Mouse (Mus musculus): ENCODE measurements around the gene Nup160. TPM values are rescaled to one million over a fixed set of nuclear protein-coding genes. Genes with fewer than 3 reads are reported as not detected.
A peak's percentile ranks its signal among the peaks of the same experiment; 100 is the strongest.

Nup160 gene
- polyA plus RNA-seq, 1 experiment from 2014 or later = 11.1 TPM

DNA sequence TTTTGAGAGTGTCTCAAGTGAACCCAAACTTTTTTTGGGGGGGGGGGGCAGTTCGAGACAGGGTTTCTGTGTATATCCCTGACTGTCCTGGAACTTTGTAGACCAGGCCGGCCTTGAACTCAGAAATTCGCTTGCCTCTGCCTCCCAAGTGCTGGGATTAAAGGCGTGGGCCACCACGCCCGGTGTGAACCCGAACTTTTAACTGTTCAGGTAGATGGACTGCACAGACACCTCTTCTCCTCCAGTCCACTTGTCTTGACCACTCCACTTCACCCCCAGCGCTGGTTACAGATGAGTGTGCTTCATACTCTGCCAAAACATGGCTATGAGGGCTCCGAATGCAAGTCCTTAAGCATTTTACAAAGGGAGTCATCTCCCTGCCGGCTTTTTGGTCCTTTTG lies 70.1 kb downstream of the Nup160 start:
- ATAC-seq (no peak), DNase-seq (ENCODE audit: low spot score) (no peak)
- peaks cover 8% of the 10 kb centered on the region; the same call in 1 of the 2 replicates for H3K4me1 ChIP-seq (ENCODE audit: insufficient read depth, low read depth, low read length)
- no peak for TF ChIP-seq EP300 (IDR thresholded peaks at IDR 0.05)
- TF ChIP-seq CTCF (IDR thresholded peaks at IDR 0.05) = no peak
- no peak overlapping the region for H3K9ac ChIP-seq (replicated peaks; ENCODE audit: low read depth)
- no peaks in the 10 kb centered on the region for H3K36me3 ChIP-seq (ENCODE audit: insufficient read depth, low read length)
- no peaks in the 10 kb centered on the region for H3K27me3 ChIP-seq (replicated peaks; ENCODE audit: insufficient read depth, low read length)
- no peaks in the 10 kb centered on the region for H3K9me3 ChIP-seq (ENCODE audit: low read length)
- 77% methylated on average over 10 of the region's 10 CpGs for WGBS
- no peak overlapping the region for H3K4me3 ChIP-seq (ENCODE audit: low read depth, low read length)
- peak overlapping the region; percentile 63; the same call in 1 of the 2 replicates for H3K4me2 ChIP-seq (replicated peaks; ENCODE audit: low read depth, low read length)
- no peak overlapping the region for H3K27ac ChIP-seq (ENCODE audit: low read length)

- Histone ChIP-seq H3K9ac (replicated peaks; ENCODE audit: low read depth) (no peak overlapping the region), H3K36me3 (ENCODE audit: insufficient read depth, low read length) (peaks cover 8% of the 10 kb centered on the region; the same call in 1 of the 2 replicates), H3K4me3 (ENCODE audit: low read depth, low read length) (no peak overlapping the region), H3K4me1 (ENCODE audit: insufficient read depth, low read depth, low read length) (peaks cover 8% of the 10 kb centered on the region; the same call in 1 of the 2 replicates), H3K27me3 (replicated peaks; ENCODE audit: insufficient read depth, low read length) (no peaks in the 10 kb centered on the region), H3K27ac (ENCODE audit: low read length) (no peak overlapping the region), H3K4me2 (replicated peaks; ENCODE audit: low read depth, low read length) (no peak overlapping the region), H3K9me3 (ENCODE audit: low read length) (no peaks in the 10 kb centered on the region)
- 58% methylated on average over 6 of the region's 6 CpGs for WGBS
- ATAC-seq (no peak), DNase-seq (ENCODE audit: low spot score) (peak; percentile 33)
- TF ChIP-seq EP300 (IDR thresholded peaks at IDR 0.05) (no peak), CTCF (IDR thresholded peaks at IDR 0.05) (no peak)
Measured at GRCm38 (mm10) chr2:90749676-90750459, 72.9 kb downstream of the Nup160 start.

- ATAC-seq = no peak
- 83% methylated on average over 2 of the region's 2 CpGs for WGBS
- no peak overlapping the region for H3K27ac ChIP-seq (ENCODE audit: low read length)
Measured at GRCm38 (mm10) chr2:90753565-90753964, 76.5 kb downstream of the Nup160 start.

GRCm38 (mm10) chr2:90754188-90754587 lies 77.2 kb downstream of the Nup160 start:
- Histone ChIP-seq H3K4me3 (ENCODE audit: low read depth, low read length) (no peak overlapping the region), H3K27me3 (replicated peaks; ENCODE audit: insufficient read depth, low read length) (no peaks in the 10 kb centered on the region), H3K36me3 (ENCODE audit: insufficient read depth, low read length) (peaks cover 29% of the 10 kb centered on the region), H3K9me3 (ENCODE audit: low read length) (no peaks in the 10 kb centered on the region), H3K9ac (replicated peaks; ENCODE audit: low read depth) (no peak overlapping the region), H3K4me1 (ENCODE audit: insufficient read depth, low read depth, low read length) (no peaks in the 10 kb centered on the region), H3K4me2 (replicated peaks; ENCODE audit: low read depth, low read length) (no peak overlapping the region), H3K27ac (ENCODE audit: low read length) (no peak overlapping the region)
- no peak for TF ChIP-seq EP300 (IDR thresholded peaks at IDR 0.05)
- no peak for TF ChIP-seq CTCF (IDR thresholded peaks at IDR 0.05)
- no peak for DNase-seq (ENCODE audit: low spot score)
- 95% methylated on average over 3 of the region's 3 CpGs for WGBS
- no peak for ATAC-seq

More at GRCm38 (mm10) chr2:90753565-90753964, 76.5 kb downstream of the Nup160 start:
- Histone ChIP-seq H3K36me3 (ENCODE audit: insufficient read depth, low read length) (peaks cover 25% of the 10 kb centered on the region), H3K9me3 (ENCODE audit: low read length) (no peaks in the 10 kb centered on the region), H3K4me1 (ENCODE audit: insufficient read depth, low read depth, low read length) (no peaks in the 10 kb centered on the region), H3K4me2 (replicated peaks; ENCODE audit: low read depth, low read length) (no peak overlapping the region), H3K9ac (replicated peaks; ENCODE audit: low read depth) (no peak overlapping the region), H3K4me3 (ENCODE audit: low read depth, low read length) (no peak overlapping the region), H3K27me3 (replicated peaks; ENCODE audit: insufficient read depth, low read length) (no peaks in the 10 kb centered on the region)
- no peak for DNase-seq (ENCODE audit: low spot score)
- TF ChIP-seq CTCF (IDR thresholded peaks at IDR 0.05) (no peak), EP300 (IDR thresholded peaks at IDR 0.05) (no peak)

DNA sequence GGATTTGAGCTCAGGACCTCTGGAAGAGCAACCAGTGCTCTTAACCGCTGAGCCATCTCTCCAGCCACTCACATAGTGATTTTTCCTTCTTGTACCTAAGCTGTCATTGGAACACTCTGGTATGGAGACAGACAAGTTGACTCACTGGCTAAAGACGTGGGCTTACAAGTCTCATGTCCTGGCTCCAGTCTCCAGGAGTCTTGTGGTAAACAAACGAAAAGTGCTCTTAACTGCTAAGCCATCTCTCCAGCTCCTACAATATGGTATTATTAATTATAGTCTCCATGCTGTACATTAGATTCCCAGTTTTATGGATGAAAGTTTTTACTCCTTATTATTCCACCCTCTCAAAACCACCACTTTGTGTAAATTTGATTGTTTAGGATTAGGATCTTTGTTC lies 88.1 kb downstream of the Nup160 start:
- no peak overlapping the region for H3K27ac ChIP-seq (ENCODE audit: low read length)
- no peaks in the 10 kb centered on the region for H3K27me3 ChIP-seq (replicated peaks; ENCODE audit: insufficient read depth, low read length)
- WGBS = 81% methylated on average over 3 of the region's 3 CpGs
- no peaks in the 10 kb centered on the region for H3K9me3 ChIP-seq (ENCODE audit: low read length)
- no peak overlapping the region for H3K4me2 ChIP-seq (replicated peaks; ENCODE audit: low read depth, low read length)
- DNase-seq (ENCODE audit: low spot score) (no peak), ATAC-seq (no peak)
- no peaks in the 10 kb centered on the region for H3K4me1 ChIP-seq (ENCODE audit: insufficient read depth, low read depth, low read length)
- TF ChIP-seq CTCF (IDR thresholded peaks at IDR 0.05) = no peak
- no peak for TF ChIP-seq EP300 (IDR thresholded peaks at IDR 0.05)
- no peak overlapping the region for H3K4me3 ChIP-seq (ENCODE audit: low read depth, low read length)
- no peak overlapping the region for H3K9ac ChIP-seq (replicated peaks; ENCODE audit: low read depth)
- peaks cover 56% of the 10 kb centered on the region for H3K36me3 ChIP-seq (ENCODE audit: insufficient read depth, low read length)

DNA sequence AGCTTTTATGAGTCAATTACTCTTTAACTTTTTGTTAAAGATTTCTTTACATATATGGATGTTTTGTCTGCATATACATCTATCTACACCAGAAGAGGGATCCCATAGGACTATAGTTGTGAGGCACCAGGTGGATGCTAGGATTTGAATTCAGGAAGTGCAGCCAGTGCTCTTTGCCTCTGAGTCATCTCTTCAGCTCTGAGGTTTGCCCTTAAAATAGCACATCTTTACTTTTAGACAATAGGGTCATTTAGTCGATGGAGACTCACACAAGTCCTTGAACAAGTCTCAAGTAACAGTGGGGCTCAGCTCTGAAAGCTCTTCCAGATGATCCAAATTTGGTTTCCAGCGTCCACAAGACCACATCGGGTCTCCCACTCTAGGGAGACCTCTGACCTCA lies 104.3 kb downstream of the Nup160 start:
- H3K4me2 ChIP-seq (replicated peaks; ENCODE audit: low read depth, low read length) = no peak overlapping the region
- ATAC-seq = no peak

More for the DNA sequence above, 104.3 kb downstream of the Nup160 start:
- Histone ChIP-seq H3K27ac (ENCODE audit: low read length) (no peak overlapping the region), H3K9ac (replicated peaks; ENCODE audit: low read depth) (no peak overlapping the region), H3K4me3 (ENCODE audit: low read depth, low read length) (no peak overlapping the region), H3K4me1 (ENCODE audit: insufficient read depth, low read depth, low read length) (0 out of 2 replicates have a peak, but pooled peaks cover 2% of the 10 kb centered on the region), H3K9me3 (ENCODE audit: low read length) (no peaks in the 10 kb centered on the region), H3K27me3 (replicated peaks; ENCODE audit: insufficient read depth, low read length) (no peaks in the 10 kb centered on the region), H3K36me3 (ENCODE audit: insufficient read depth, low read length) (peaks cover 28% of the 10 kb centered on the region; the same call in 1 of the 2 replicates)
- no peak for TF ChIP-seq CTCF (IDR thresholded peaks at IDR 0.05)
- no peak for TF ChIP-seq EP300 (IDR thresholded peaks at IDR 0.05)
- WGBS = 22% methylated on average over 3 of the region's 3 CpGs
- DNase-seq (ENCODE audit: low spot score) = no peak
